Mouse (Mus musculus) stomach, postnatal 0 days (tissue): ENCODE measurements around the gene Gm12355. TPM values are rescaled to one million over a fixed set of nuclear protein-coding genes. Genes with fewer than 3 reads are reported as not detected.
A peak's percentile ranks its signal among the peaks of the same experiment; 100 is the strongest.

Source experiments
- ATAC-seq: fragments of 200-750 bp; cut with Nextera tagmentation; 2 replicates; pipeline ENCODE4 v1.8.0; 2017; ENCODE audit not compliant: low FRiP score, low TSS enrichment
- DNase-seq: peaks from one replicate; pipeline ENCODE4 v3.0.0-alpha.2; 2016; ENCODE audit warnings: low spot score
- H3K27ac ChIP-seq: fragments of 300-500 bp; sonication (generic); replicated peaks from 2 replicates; pipeline ENCODE4 v1.5.1; 2014; ENCODE audit warnings: mild to moderate bottlenecking, control low read depth
- H3K27me3 ChIP-seq: fragments of 300-500 bp; sonication (generic); 2 replicates; pipeline ENCODE4 v1.6.1; 2014; ENCODE audit warnings: low read length; ENCODE audit not compliant: control insufficient read depth, insufficient read depth
- H3K36me3 ChIP-seq: fragments of 300-500 bp; sonication (generic); 2 replicates; pipeline ENCODE4 v1.6.1; 2014; ENCODE audit warnings: low read length, mixed read lengths; ENCODE audit not compliant: control insufficient read depth, insufficient read depth
- H3K4me1 ChIP-seq: fragments of 300-500 bp; sonication (generic); replicated peaks from 2 replicates; pipeline ENCODE4 v1.6.1; 2014; ENCODE audit warnings: antibody characterized with exemption; ENCODE audit not compliant: control insufficient read depth, insufficient read depth
- H3K4me2 ChIP-seq: fragments of 300-500 bp; sonication (generic); replicated peaks from 2 replicates; pipeline ENCODE4 v1.6.1; 2014; ENCODE audit warnings: low read depth, mild to moderate bottlenecking, control low read depth, moderate library complexity
- H3K4me3 ChIP-seq: fragments of 300-500 bp; sonication (generic); 2 replicates; pipeline ENCODE4 v1.5.1; 2014; ENCODE audit warnings: low read depth, low read length, control low read depth
- H3K9ac ChIP-seq: fragments of 300-500 bp; sonication (generic); 2 replicates; pipeline ENCODE4 v1.6.1; 2014; ENCODE audit warnings: mild to moderate bottlenecking, low read length, control low read depth, mixed read lengths
- H3K9me3 ChIP-seq: fragments of 300-500 bp; sonication (generic); 2 replicates; pipeline ENCODE4 v1.6.1; 2016; ENCODE audit warnings: low read length; ENCODE audit not compliant: control insufficient read depth
- CTCF ChIP-seq: IDR thresholded peaks from 2 replicates; pipeline ENCODE4 v1.5.1; 2016; ENCODE audit warnings: antibody characterized with exemption, low read depth, mild to moderate bottlenecking, moderate library complexity
- EP300 ChIP-seq: optimal IDR thresholded peaks from 2 replicates; pipeline ENCODE3; 2016; ENCODE audit warnings: antibody characterized with exemption
- WGBS: fragments of 180-500 bp; shearing (Covaris S2); extraction: QIAGEN DNeasy Blood & Tissue Kit; methylation state at CpG from one replicate; pipeline ENCODE4 v1.1.7; 2014; 5-methylcytosine and 5-hydroxymethylcytosine counted together
- polyA plus RNA-seq: library from polyadenylated mRNA; unstranded; fragments of >200 nt; fragmentation: Nextera tagmentation; extraction: Ambion mirVana; gene quantifications from 2 replicates; pipeline ENCODE4 v1.2.1, GENCODE M21; 2015

The Gm12355 gene
- polyA plus RNA-seq, 1 experiment from 2014 or later, result 0.81 TPM

DNA sequence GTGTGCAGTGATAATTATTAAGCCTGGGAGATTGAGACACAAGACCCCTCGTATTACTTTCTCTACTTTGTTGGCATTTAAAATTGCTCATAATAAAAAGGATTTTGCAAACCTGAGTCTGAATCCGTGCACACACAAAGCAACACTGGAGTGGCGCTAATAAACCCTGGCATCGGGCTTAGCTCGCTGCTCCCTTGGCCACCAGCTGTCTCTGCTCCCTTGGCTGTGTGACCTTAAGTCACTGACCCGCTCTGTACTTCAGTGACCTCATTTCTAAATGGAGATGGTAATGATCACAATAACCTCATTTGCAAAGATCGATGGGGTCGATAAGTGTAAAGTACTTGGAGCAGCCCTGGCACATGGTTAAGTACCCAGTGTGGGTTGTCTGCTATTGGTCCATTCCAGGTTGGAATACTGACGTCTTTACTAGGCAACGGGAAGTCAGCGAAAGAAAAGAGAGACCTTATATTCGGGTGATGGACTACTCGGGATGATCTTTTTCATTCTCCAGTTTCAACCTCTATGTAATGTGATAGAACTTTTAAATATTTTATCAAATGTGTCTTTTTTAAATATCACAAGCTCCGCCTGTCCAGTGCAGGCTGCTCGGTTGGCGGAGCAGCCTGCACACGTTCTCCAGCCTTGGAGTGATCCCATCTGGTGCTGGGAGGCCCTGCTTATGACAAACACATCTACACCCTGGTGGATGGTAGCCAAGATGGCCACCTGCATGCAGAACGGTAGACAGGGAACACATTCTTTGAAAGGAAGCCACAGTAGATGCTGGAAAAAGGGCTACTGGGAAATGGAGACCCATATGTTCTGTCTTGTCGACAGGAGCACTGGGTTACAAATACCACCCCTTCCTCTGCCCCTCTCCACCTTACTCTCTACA is 34.7 kb downstream of the Gm12355 start:
- ATAC-seq, result no peak
- Histone ChIP-seq H3K27ac (no peak overlapping the region), H3K4me1 (peaks cover 8% of the 10 kb centered on the region), H3K36me3 (no peaks in the 10 kb centered on the region), H3K4me2 (no peak overlapping the region), H3K4me3 (no peak overlapping the region), H3K9ac (no peak overlapping the region), H3K9me3 (no peaks in the 10 kb centered on the region), H3K27me3 (no peaks in the 10 kb centered on the region)
- DNase-seq, result no peak
- WGBS, result 53% methylated on average over 19 of the region's 19 CpGs
- TF ChIP-seq EP300 (no peak), CTCF (no peak)

DNA sequence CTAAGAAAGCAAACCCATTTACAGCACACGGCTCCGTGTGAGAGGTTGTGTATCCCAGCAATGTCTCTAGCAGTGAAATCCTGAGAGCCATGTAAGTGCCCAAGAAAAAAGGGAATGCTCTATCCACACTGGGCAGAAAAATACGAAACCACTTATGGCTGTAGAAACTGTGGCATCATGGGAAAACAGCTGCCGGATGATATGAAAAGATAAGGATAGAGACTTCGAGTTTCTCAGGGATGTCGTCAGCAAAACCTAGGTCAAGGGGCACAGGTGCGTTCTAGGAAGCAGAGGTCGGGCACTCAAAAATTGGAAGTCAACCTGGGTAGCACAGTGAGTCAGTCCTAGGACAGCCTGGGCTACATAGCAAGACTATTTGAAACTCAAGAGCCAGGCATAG is 36.2 kb downstream of the Gm12355 start:
- Histone ChIP-seq H3K9ac (no peak overlapping the region), H3K27me3 (no peaks in the 10 kb centered on the region), H3K4me3 (no peak overlapping the region), H3K36me3 (no peaks in the 10 kb centered on the region), H3K9me3 (no peaks in the 10 kb centered on the region), H3K4me2 (no peak overlapping the region), H3K4me1 (peaks cover 9% of the 10 kb centered on the region), H3K27ac (0 out of 2 replicates have a peak overlapping the region, but pooled peaks have one; percentile 20)
- no peak for DNase-seq
- WGBS, result 74% methylated on average over 8 of the region's 8 CpGs
- TF ChIP-seq CTCF, result no peak
- no peak for TF ChIP-seq EP300
- no peak for ATAC-seq

DNA sequence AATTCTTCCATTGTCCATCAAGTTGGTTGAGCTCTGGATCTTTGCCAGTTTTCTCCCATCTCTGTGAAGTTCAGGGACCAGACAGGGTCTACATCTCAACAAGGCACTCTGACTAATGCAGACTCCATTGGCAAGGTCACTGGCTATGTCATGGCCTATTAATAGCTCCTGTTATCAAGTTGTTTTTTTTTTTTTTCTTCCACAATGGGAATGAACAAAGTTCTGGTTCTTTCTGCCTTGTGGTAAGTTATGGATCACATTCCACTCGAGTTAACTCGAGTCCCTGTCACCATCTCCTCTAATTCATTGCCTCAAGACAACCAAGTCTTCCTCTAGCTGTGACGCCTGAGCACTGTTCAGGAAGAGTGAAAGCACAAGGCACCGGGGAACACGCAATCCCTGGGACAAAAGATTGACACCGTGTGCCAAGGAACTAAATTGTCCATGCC is 36.6 kb downstream of the Gm12355 start:
- H3K27me3 ChIP-seq, result no peaks in the 10 kb centered on the region
- ATAC-seq (no peak), DNase-seq (no peak)
- H3K27ac ChIP-seq, result peak overlapping the region; percentile 20; the same call in 1 of the 2 replicates
- H3K4me3 ChIP-seq, result no peak overlapping the region
- no peaks in the 10 kb centered on the region for H3K9me3 ChIP-seq
- H3K4me2 ChIP-seq, result peak overlapping the region; percentile 70; the same call in 1 of the 2 replicates
- TF ChIP-seq CTCF (no peak), EP300 (no peak)
- no peak overlapping the region for H3K9ac ChIP-seq
- H3K4me1 ChIP-seq, result peaks cover 9% of the 10 kb centered on the region
- 47% methylated on average over 6 of the region's 6 CpGs for WGBS
- H3K36me3 ChIP-seq, result no peaks in the 10 kb centered on the region

DNA sequence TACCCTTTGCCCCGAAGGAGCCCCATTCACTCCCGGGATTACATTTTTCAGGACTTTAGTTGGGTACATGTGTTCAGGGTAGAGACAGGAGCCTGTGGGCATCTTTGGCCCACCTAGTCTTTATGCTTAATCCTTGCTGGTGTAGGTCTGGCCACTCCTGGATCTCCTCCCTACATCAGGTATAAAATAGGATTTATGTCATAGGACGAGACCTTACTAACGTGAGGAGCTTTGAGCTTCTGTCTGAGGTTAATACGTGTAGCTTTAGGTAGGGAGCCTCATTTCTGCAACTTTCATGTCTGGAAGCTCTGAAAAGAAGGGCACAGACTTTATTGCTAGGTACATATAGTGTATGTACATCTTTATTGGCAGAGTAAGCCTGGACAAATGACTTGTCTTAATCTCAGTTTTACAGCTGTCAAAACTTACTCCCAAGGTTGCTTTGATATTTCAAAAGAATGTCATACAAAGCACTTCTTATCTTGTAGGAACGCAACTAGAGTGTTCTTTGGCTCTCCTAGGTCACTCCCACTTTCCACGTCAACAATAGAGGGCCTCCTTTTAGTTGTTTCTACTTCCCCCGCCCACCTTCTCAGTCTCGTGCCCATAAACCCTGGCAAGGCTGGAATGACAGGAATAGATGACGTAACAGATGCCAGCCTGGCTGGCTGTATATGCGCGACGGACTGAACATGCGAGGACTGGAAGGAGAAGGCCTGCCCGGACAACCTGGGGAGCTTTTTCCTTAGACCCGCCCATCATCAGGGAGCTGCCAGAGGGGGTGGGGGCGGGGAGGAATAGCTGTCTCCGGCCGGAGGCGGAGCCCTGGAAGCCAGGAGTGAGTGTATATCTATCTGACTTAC is 37.5 kb downstream of the Gm12355 start:
- Histone ChIP-seq H3K9ac (0 out of 2 replicates have a peak overlapping the region, but pooled peaks have one; percentile 19), H3K27me3 (no peaks in the 10 kb centered on the region), H3K9me3 (no peaks in the 10 kb centered on the region), H3K27ac (peak overlapping the region; percentile 81), H3K4me2 (peak overlapping the region; percentile 70), H3K4me3 (peak overlapping the region; percentile 84), H3K4me1 (peaks cover 9% of the 10 kb centered on the region), H3K36me3 (peaks cover 3% of the 10 kb centered on the region; the same call in 1 of the 2 replicates)
- DNase-seq (peak; percentile 89), ATAC-seq (peak; percentile 82)
- TF ChIP-seq EP300 (no peak), CTCF (no peak)
- 3% methylated on average over 20 of the region's 20 CpGs for WGBS

DNA sequence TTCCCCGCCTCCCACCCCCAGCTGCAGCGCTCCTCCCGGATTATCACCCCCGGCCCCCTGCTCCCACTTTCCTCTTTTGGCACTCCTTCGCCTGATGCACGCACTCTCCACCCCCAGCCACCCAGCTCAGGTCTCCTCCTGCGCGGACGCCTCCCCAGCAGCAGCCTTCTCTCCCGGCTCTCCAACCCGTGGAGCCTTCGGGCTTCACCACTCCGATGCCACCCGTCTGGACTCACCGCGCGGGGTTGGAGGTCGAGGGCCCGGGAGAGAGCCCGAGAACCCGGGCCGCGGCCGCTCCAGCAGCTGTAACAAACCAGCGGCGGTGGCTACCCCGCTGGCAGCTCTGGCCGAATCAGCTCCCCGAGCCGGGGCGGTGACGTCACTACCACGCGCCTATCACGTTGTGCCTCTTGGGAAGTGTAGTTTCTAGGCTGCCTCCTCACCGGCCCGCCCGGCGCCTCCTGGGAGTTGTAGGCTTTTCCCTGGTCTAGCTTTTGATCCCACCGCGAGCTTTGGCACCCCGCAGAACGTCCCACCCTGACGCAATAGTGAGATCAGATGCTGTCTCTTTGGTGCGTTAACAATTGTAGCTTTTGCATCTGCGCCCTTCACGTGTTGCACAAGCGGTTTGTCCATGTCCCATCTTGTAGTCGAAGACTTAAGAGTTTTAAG is 38.4 kb downstream of the Gm12355 start, which contains the start of gene Ormdl3:
Gene Ormdl3 (minus strand): TSS at position 477 of the 672 bp plus-strand sequence.
- peak within 1 kb of the TSS; percentile 70 for H3K4me2 ChIP-seq
- peak within 1 kb of the TSS; percentile 89 for H3K27ac ChIP-seq
- H3K9me3 ChIP-seq, result no peaks in the 10 kb centered on the region
- H3K36me3 ChIP-seq, result peaks cover 8% of the 10 kb centered on the region
- under 1% methylated on average over 48 of the region's 49 CpGs for WGBS
- TF ChIP-seq EP300, result no peak
- TF ChIP-seq CTCF, result no peak
- peaks cover 9% of the 10 kb centered on the region for H3K4me1 ChIP-seq
- no peaks in the 10 kb centered on the region for H3K27me3 ChIP-seq
- peak within 1 kb of the TSS; percentile 87 for H3K9ac ChIP-seq
- DNase-seq (peak; percentile 99), ATAC-seq (peak; percentile 92)
- H3K4me3 ChIP-seq, result peak within 1 kb of the TSS; percentile 84
